In the genomic region with DNA sequence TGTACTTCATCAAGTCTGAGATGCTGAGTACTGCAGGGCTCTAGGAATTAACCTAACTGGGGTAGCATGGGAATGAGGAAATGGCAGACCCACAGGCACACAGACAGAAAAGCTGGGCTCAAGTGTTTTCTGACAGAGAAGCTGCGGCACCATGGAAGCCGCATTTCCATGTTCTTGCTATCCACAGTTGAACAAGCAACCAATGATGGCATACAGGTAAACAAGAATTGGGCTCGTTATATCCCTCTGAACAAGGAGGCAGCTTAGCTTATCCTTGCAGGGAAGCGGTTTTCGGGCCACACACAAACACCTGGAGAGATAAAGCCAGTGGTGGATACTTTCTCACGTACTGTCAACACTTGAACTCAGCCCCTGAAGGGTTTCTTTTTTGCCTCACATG, we compare ENCODE assay signal across 23 mouse cellular contexts.
"Had no signal": no experiment of that assay in that cellular context is flagged by ENCODE, and none has a peak within 500 bp of the region (broad histone marks: within the 10 kb centered on the region; RNA-seq: fewer than 3 reads in every experiment).

No protein-coding gene starts in this region.

- H3K27me3 ChIP-seq: heart, embryonic 13.5 days; heart, embryonic 15.5 days; hindbrain, embryonic 12.5 days; intestine, embryonic 15.5 days; limb, embryonic 13.5 days; limb, embryonic 15.5 days had no signal

- DNase-seq: gastrocnemius, adult 2 months; gastrocnemius, postnatal 10 days; gastrocnemius, postnatal 25 days; heart, adult 2 months; heart, postnatal 4 days; kidney, adult 18-20 months; kidney, adult 8-10 months; kidney, postnatal 10 days; kidney, postnatal 25 days; kidney, postnatal 4 days; left cerebral cortex, postnatal 4 days had no signal

- H3K36me3 ChIP-seq: heart, embryonic 13.5 days; heart, embryonic 15.5 days; hindbrain, embryonic 10.5 days; hindbrain, embryonic 12.5 days; intestine, embryonic 15.5 days; limb, embryonic 13.5 days; limb, embryonic 15.5 days had no signal

- ATAC-seq: forebrain, embryonic 16.5 days; inflammation-experienced regulatory T-cells, adult 6 months; intestine, embryonic 15.5 days; intestine, postnatal 0 days had no signal

- H3K9me3 ChIP-seq: heart, embryonic 13.5 days; heart, embryonic 15.5 days; hindbrain, embryonic 10.5 days; hindbrain, embryonic 12.5 days; intestine, embryonic 15.5 days; limb, embryonic 13.5 days; limb, embryonic 15.5 days had no signal

- H3K4me3 ChIP-seq: heart, adult 2 months; heart, embryonic 13.5 days; heart, embryonic 15.5 days; hindbrain, embryonic 12.5 days; intestine, embryonic 15.5 days; layer of hippocampus, adult 2 months; limb, embryonic 13.5 days; limb, embryonic 15.5 days had no signal

- H3K27ac ChIP-seq: gastrocnemius, adult 2 months; heart, adult 2 months; heart, embryonic 13.5 days; heart, embryonic 15.5 days; hindbrain, embryonic 12.5 days; hindbrain, embryonic 14.5 days; intestine, embryonic 15.5 days; layer of hippocampus, adult 2 months; limb, embryonic 13.5 days; limb, embryonic 15.5 days had no signal

- H3K9ac ChIP-seq: heart, embryonic 13.5 days; heart, embryonic 15.5 days; hindbrain, embryonic 12.5 days; hindbrain, embryonic 14.5 days; intestine, embryonic 15.5 days; limb, embryonic 13.5 days; limb, embryonic 15.5 days had no signal

- H3K4me2 ChIP-seq: heart, embryonic 13.5 days; heart, embryonic 15.5 days; intestine, embryonic 15.5 days; limb, embryonic 13.5 days; limb, embryonic 15.5 days had no signal

- H3K4me1 ChIP-seq: intestine, embryonic 15.5 days had no signal
